Mouse (Mus musculus) erythroblast, embryonic 14.5 days (primary cell): Measurements from ENCODE around the gene Cstad.

Source experiments
- GATA1 ChIP-seq: IDR thresholded peaks from 2 replicates; pipeline ENCODE4 v1.6.1; 2012; ENCODE audit warnings: low read length, inconsistent platforms, mixed read lengths
- TAL1 ChIP-seq: IDR thresholded peaks from 3 replicates; pipeline ENCODE4 v1.6.1; 2012; ENCODE audit warnings: low read length, inconsistent platforms, mixed read lengths

DNA sequence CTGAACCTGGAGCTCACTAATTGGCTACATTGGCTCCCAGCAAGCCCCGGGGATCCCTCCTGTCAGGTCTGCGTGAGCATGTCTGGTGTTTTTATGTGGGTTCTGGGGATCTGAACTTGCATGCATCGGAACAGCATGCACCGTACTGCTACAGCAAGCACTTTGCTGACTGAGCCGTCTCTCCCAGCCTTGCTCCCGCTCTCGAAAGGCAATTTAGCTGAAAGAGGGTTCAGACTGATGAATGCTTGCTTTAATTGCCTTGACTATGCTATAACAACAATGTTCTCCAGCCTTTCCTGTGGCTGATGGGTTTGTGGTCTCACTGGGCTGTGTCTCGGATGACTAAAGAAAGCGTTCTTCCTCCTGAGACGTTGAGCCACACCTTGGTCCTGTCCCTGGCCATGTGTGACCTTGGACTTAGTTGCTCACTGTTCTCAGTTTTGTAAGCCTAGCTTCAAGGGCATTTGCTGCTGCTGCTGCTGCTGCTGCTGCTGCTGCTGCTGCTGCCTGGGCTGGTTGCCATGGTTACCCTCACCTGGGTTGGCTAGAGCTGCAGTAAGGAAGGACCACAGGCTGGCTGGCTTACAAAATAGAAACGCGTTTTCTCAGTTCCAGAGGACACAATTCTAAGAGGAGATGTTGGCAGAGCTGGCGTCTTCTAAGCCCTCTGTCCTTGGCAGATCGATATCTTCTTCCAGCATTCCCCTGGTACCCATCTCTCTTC, 34.4 kb downstream of the Cstad start:
- TF ChIP-seq GATA1 = no peak
- TF ChIP-seq TAL1 = no peak
